Mouse (Mus musculus): ENCODE data around the gene Glb1. TPM values are rescaled to one million over a fixed set of nuclear protein-coding genes. Genes with fewer than 3 reads are reported as not detected.
"Not testable (repeated sequence)": the region's sequence is repeated elsewhere in the genome, so short reads cannot be mapped to it uniquely, and the experiment has no call there.

Gene Glb1
- polyA plus RNA-seq, 1 experiment from 2014 or later: 42.9 TPM

DNA sequence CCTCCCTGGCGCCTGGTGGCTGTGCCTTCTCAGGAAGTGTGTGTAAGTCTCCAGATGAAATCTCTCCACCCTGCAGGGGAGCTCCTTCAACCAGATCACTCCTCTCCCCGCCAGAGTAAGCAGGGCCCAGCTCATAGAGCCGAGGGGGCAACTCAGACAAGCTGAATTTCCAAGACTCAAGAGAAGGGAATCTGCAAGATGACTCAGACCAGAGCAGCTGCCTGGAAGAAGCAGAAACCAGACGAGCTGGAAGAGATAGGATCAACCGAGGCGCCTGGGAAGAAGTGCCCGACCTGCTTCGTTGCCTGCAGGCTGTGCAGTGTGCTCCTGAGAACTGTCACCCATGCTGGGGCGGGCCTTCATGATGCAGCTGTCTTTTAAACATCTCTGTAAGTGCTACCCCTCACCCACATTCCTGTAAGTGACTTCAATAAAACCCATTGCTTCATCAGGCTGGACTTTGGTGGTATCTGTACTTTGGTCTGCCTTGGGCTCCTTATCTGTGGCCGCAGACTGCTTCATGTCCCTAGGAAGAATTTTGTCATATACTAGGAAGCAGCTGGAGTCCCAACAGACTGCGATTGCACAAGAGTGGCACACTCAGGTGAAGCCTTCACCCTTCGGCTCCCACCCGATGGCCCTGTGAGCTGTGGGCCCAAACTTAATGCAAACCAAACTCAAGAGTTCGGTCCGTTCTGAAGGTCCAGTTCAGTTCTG is 102.0 kb downstream of the Glb1 start:
- no peaks in the 10 kb centered on the region for H3K36me3 ChIP-seq
- H3K4me3 ChIP-seq: no peak overlapping the region
- no peak overlapping the region for H3K27ac ChIP-seq (replicated peaks)
- ATAC-seq (ENCODE audit: extremely low read depth, insufficient number of reproducible peaks, low FRiP score, low TSS enrichment): no peak
- H3K27me3 ChIP-seq (replicated peaks): peaks cover 15% of the 10 kb centered on the region
- no peak overlapping the region for H3K4me2 ChIP-seq
- no peak overlapping the region for H3K9ac ChIP-seq
- H3K4me1 ChIP-seq: 0 out of 2 replicates have a peak, but pooled peaks cover 8% of the 10 kb centered on the region
- 38% methylated on average over 15 of the region's 15 CpGs for WGBS
- H3K9me3 ChIP-seq: no peaks in the 10 kb centered on the region

DNA sequence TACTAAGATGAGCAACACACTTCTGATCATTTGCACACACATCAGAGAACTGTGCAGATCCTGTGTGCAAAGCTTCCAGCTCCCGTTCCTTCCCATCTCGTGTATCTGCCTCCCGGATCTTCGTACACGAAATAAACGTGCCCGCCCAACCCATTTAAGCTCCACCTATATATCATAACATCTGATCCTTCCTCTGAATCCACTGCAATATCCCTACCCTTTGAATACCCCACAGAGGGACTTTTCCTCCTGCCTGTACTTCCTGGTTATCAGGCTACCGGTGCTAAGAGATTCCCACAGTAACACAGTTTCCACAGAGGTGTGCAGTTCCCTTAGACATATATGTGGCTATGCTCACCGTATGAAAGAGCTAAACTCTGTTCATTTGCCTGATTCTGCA is 103.9 kb downstream of the Glb1 start, which contains the start of gene Ccr4:
Gene Ccr4, minus strand, starts transcription at position 101 of the 400 bp plus-strand sequence.
- ATAC-seq (ENCODE audit: extremely low read depth, insufficient number of reproducible peaks, low FRiP score, low TSS enrichment): no peak
- H3K27me3 ChIP-seq (replicated peaks): peaks cover 4% of the 10 kb centered on the region; the same call in 1 of the 2 replicates
- H3K27ac ChIP-seq (replicated peaks): no peak within 1 kb of the TSS
- 0 out of 2 replicates have a peak, but pooled peaks cover 4% of the 10 kb centered on the region for H3K4me1 ChIP-seq
- 80% methylated on average over 9 of the region's 9 CpGs for WGBS
- no peaks in the 10 kb centered on the region for H3K9me3 ChIP-seq
- H3K4me2 ChIP-seq: no peak within 1 kb of the TSS
- no peaks in the 10 kb centered on the region for H3K36me3 ChIP-seq
- no peak within 1 kb of the TSS for H3K9ac ChIP-seq
- no peak within 1 kb of the TSS for H3K4me3 ChIP-seq

DNA sequence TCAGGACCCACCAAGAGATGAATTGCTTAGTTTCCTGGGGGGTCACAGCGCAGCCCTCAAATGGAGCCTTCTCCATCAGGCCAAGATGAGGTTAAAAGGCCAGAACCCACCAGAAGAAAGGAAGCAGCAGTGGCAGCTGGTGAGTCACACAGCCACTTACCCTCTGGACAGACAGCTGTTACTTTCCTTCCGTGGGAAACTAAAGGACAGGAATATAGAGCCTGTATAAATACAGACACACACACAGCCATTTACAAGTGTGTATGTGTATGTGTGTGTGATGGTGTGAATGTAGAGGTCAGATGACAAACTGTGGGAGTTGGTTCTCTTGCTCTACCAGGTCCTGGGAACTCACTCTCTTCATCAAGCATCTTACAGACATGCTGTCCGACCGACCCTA is 105.7 kb downstream of the Glb1 start:
- Histone ChIP-seq H3K9ac (no peak overlapping the region), H3K27ac (replicated peaks) (no peak overlapping the region), H3K27me3 (replicated peaks) (no peaks in the 10 kb centered on the region; the same call in 1 of the 2 replicates), H3K36me3 (no peaks in the 10 kb centered on the region), H3K9me3 (no peaks in the 10 kb centered on the region), H3K4me3 (no peak overlapping the region), H3K4me1 (0 out of 2 replicates have a peak, but pooled peaks cover 4% of the 10 kb centered on the region), H3K4me2 (no peak overlapping the region)
- 60% methylated on average over 4 of the region's 4 CpGs for WGBS
- no peak for ATAC-seq (ENCODE audit: extremely low read depth, insufficient number of reproducible peaks, low FRiP score, low TSS enrichment)

DNA sequence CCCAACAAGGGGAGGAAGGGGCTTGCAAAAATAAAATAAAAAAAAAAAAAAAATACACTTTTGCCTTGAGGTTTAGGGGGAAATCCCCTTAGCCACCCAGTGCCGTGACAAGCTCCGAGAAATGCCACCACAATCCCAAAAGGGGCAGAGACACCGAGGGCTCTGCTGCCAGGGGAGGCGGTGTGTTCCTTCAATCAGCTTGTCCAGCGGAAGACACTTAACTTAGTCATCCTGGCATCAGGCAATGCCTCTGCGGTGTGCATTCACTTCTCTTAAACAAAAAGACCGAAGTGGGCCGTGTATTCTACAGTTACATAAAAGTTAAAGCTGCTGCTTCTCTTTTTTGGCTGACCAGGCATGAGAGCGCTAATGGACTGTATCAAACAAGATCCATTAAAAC is 106.5 kb downstream of the Glb1 start:
- H3K9ac ChIP-seq: no peak overlapping the region
- H3K4me1 ChIP-seq: 0 out of 2 replicates have a peak, but pooled peaks cover 4% of the 10 kb centered on the region
- peaks cover 2% of the 10 kb centered on the region; the same call in 1 of the 2 replicates for H3K36me3 ChIP-seq
- H3K27ac ChIP-seq (replicated peaks): no peak overlapping the region
- ATAC-seq (ENCODE audit: extremely low read depth, insufficient number of reproducible peaks, low FRiP score, low TSS enrichment): no peak
- peaks cover 3% of the 10 kb centered on the region; the same call in 1 of the 2 replicates for H3K9me3 ChIP-seq
- 86% methylated on average over 9 of the region's 9 CpGs for WGBS
- no peak overlapping the region for H3K4me3 ChIP-seq
- no peak overlapping the region for H3K4me2 ChIP-seq
- no peaks in the 10 kb centered on the region for H3K27me3 ChIP-seq (replicated peaks)

DNA sequence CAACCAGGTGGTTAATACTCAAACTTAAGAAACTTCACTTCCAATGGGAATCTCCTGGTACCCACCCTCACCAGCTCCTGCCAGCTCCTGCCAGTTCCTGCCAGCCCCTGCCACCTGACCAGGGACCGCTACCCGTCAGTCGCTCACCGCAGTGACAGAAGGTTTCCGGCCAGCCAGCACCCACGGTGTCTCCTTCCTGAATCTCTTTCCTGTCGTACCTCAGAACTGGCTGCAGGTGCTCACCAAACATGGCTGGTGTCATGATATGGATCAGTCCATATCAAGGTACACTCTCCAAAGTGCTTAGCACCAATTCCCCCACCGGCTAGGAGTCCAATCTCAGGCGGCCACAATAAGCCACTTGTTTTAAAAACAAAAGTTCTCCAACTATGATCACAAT is 108.9 kb downstream of the Glb1 start:
- H3K36me3 ChIP-seq: peaks cover 17% of the 10 kb centered on the region
- no peak overlapping the region for H3K4me3 ChIP-seq
- WGBS: 92% methylated on average over 9 of the region's 9 CpGs
- no peak for ATAC-seq (ENCODE audit: extremely low read depth, insufficient number of reproducible peaks, low FRiP score, low TSS enrichment)
- no peak overlapping the region for H3K9ac ChIP-seq
- H3K4me1 ChIP-seq: no peaks in the 10 kb centered on the region
- H3K4me2 ChIP-seq: no peak overlapping the region
- peaks cover 20% of the 10 kb centered on the region for H3K9me3 ChIP-seq
- no peaks in the 10 kb centered on the region for H3K27me3 ChIP-seq (replicated peaks)
- H3K27ac ChIP-seq (replicated peaks): no peak overlapping the region

DNA sequence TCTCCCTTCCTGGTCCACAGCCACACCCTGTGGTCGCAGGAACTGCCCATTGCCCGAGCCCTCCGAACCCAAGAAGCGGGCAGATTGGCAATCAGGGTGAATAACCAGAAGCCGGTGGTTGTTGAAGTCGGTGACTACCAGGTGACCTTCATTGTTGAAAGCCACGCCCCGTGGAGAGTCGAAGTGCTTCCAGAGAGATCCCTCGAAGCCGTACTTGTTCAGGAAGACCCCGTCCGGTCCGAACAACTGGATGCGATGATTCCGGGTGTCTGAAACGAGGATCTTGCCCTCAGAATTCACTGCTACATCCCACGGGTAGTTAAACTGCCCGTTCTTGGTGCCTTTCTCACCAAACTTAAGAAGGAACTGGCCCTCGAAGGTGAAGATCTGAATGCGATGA is 112.0 kb downstream of the Glb1 start:
- Histone ChIP-seq H3K9me3 (peaks cover 20% of the 10 kb centered on the region), H3K4me2 (no peak overlapping the region), H3K36me3 (peaks cover 17% of the 10 kb centered on the region), H3K27ac (replicated peaks) (no peak overlapping the region), H3K4me3 (no peak overlapping the region), H3K4me1 (peaks cover 21% of the 10 kb centered on the region), H3K9ac (no peak overlapping the region), H3K27me3 (replicated peaks) (no peaks in the 10 kb centered on the region)
- no peak for ATAC-seq (ENCODE audit: extremely low read depth, insufficient number of reproducible peaks, low FRiP score, low TSS enrichment)
- WGBS: 91% methylated on average over 21 of the region's 21 CpGs

DNA sequence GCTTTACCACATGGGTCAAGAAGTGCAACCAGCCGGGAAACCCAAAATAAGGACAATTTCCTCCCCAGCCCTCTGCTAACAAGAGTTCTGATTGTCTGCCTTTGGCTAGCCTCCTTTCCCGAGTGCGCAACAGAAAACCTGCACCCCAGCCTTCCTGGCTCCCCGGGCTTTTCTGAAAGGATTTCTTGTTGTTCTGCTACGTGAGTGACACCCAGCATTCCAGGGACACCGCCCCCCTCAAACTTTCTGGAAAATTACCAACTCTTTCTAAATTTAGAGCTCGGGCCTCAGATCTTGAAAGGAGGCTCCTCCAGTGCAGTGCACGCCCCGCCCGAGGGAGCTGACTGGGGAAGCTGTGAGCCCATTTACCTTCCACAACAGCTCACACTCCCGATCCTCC is 114.5 kb downstream of the Glb1 start, which contains the start of gene C130032M10Rik:
Gene C130032M10Rik, plus strand, starts transcription at position 334 of the 400 bp plus-strand sequence.
- H3K27ac ChIP-seq (replicated peaks): peak within 1 kb of the TSS; percentile 51
- H3K4me1 ChIP-seq: peaks cover 21% of the 10 kb centered on the region
- peaks cover 20% of the 10 kb centered on the region for H3K9me3 ChIP-seq
- peak within 1 kb of the TSS; percentile 70 for H3K9ac ChIP-seq
- H3K4me3 ChIP-seq: peak within 1 kb of the TSS; percentile 17; the same call in 1 of the 2 replicates
- peaks cover 17% of the 10 kb centered on the region for H3K36me3 ChIP-seq
- 28% methylated on average over 11 of the region's 11 CpGs for WGBS
- peak within 1 kb of the TSS; percentile 59 for H3K4me2 ChIP-seq
- ATAC-seq (ENCODE audit: extremely low read depth, insufficient number of reproducible peaks, low FRiP score, low TSS enrichment): no peak
- H3K27me3 ChIP-seq (replicated peaks): no peaks in the 10 kb centered on the region

DNA sequence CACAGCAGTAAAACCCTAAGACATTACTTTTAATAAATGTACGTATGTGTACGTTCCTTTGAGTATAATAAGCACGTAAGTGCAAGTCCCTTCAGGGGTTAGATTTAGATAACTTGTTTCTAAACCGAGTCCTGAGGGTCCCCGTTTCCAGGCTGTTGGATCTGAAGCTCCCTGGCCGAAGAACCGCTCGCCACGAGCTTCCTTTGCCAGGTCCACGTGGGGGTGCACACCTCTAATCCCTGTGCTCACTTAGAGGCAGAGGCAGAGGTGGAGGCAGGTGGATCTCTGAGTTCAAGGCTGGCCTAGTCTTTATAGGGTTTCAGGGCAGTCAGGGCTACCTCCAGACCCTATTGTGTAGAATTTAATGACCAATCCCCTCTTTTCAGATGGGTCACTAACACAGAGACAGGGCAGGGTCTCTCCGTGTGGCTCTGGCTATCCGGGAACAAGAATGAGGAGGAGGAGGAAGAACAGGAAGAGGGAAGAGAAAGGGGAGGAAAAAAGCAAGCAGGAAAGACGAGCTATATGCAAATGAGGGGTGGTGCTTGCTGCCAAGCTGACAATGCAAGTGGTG is 117.1 kb downstream of the Glb1 start:
- H3K9ac ChIP-seq: no peak overlapping the region
- 76% methylated on average over 13 of the region's 13 CpGs for WGBS
- no peak for ATAC-seq (ENCODE audit: extremely low read depth, insufficient number of reproducible peaks, low FRiP score, low TSS enrichment)

DNA sequence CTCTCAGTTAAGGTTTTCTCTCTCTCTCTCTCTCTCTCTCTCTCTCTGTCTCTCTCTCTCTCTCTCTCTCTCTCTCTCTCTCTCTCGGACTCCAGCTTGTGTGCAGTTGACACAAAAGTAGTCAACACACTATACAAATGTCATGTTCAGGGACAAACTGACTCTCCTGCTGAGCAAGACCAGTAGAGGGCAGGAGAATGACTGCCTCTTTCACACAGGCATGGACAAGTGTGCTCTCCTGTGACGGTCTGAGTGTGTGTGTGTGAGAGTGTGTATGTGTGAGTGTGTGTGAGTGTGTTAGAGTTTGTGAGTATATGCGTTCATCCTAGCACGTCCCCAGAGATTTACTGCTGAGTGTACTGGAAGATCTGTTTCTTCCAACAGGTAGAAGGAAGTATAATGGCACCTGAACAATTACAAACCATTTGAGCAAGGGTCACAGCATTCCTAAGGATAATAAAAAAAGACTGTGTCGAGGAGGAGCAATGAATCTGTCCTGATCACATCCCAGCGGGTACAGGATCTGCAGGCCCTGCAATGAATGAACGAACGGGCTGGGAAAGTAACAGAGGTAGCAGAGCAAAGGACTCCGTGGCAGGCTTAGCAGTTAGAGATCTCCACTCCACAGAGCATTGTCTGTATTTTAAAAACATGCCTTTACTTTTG is 118.1 kb downstream of the Glb1 start:
- no peak for ATAC-seq (ENCODE audit: extremely low read depth, insufficient number of reproducible peaks, low FRiP score, low TSS enrichment)
- Histone ChIP-seq H3K36me3 (no peaks in the 10 kb centered on the region; the same call in 1 of the 2 replicates), H3K4me2 (no peak overlapping the region), H3K27me3 (replicated peaks) (no peaks in the 10 kb centered on the region), H3K27ac (replicated peaks) (no peak overlapping the region), H3K9me3 (peaks cover 2% of the 10 kb centered on the region; the same call in 1 of the 2 replicates), H3K4me3 (no peak overlapping the region), H3K4me1 (peaks cover 21% of the 10 kb centered on the region), H3K9ac (no peak overlapping the region)
- WGBS: 65% methylated on average over 9 of the region's 9 CpGs

More for the DNA sequence above, 117.1 kb downstream of the Glb1 start:
- Histone ChIP-seq H3K4me1 (peaks cover 21% of the 10 kb centered on the region), H3K27me3 (replicated peaks) (no peaks in the 10 kb centered on the region), H3K27ac (replicated peaks) (no peak overlapping the region), H3K36me3 (peaks cover 9% of the 10 kb centered on the region), H3K4me3 (no peak overlapping the region), H3K9me3 (peaks cover 11% of the 10 kb centered on the region), H3K4me2 (no peak overlapping the region)

DNA sequence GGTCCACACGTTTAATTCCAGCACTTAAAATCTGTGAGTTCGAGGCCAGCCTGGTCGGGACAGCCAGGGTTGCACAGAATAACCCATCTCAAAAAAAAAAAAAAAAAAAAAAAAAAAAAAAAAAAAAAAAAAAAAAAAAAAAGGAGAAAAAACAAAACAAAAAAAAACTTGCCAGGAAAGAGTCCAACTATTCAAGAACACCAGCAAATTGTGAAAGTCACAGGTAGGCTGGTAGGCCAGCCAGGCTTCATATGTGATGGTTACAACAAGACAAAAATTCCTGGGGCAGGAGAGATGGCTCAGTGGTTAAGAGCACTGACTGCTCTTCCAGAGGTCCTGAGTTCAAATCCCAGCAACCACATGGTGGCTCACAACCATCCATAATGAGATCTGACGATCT is 119.7 kb downstream of the Glb1 start:
- not testable (repeated sequence) for H3K4me3 ChIP-seq; H3K9me3 ChIP-seq; H3K4me2 ChIP-seq; H3K9ac ChIP-seq; H3K36me3 ChIP-seq; H3K27me3 ChIP-seq (replicated peaks); H3K27ac ChIP-seq (replicated peaks); ATAC-seq (ENCODE audit: extremely low read depth, insufficient number of reproducible peaks, low FRiP score, low TSS enrichment)
- peaks cover 15% of the 10 kb centered on the region for H3K4me1 ChIP-seq
- 66% methylated on average over 4 of the region's 4 CpGs for WGBS

DNA sequence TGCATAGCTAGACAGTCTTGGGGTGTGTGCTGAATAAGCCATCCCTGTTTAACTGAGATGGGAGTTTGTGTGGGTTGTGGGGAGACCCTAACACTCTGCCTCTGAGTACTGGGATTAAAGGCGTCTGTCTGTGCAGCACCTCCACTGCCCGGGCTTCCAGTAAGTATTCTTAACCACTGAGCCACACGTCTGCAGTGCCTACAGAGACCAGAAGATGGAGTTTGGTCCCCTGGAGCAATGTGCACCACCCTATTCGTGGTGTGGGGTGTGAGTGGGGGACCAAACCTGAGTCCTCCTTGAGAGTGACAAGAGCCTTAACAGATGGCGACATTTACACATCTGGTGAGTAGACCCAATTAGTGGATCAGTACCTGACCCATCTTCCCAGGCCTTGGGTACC is 121.2 kb downstream of the Glb1 start:
- WGBS: 48% methylated on average over 5 of the region's 5 CpGs
- no peak overlapping the region for H3K4me2 ChIP-seq
- ATAC-seq (ENCODE audit: extremely low read depth, insufficient number of reproducible peaks, low FRiP score, low TSS enrichment): no peak
- no peaks in the 10 kb centered on the region for H3K36me3 ChIP-seq
- no peak overlapping the region for H3K9ac ChIP-seq
- H3K27me3 ChIP-seq (replicated peaks): no peaks in the 10 kb centered on the region
- peaks cover 20% of the 10 kb centered on the region for H3K4me1 ChIP-seq
- no peaks in the 10 kb centered on the region for H3K9me3 ChIP-seq
- H3K4me3 ChIP-seq: no peak overlapping the region
- H3K27ac ChIP-seq (replicated peaks): no peak overlapping the region
